Mouse (Mus musculus) megakaryocyte, embryonic 14.5 days (primary cell): Measurements from ENCODE around the gene Pik3c2g.

Experiments
- FLI1 ChIP-seq: IDR thresholded peaks from 2 replicates; pipeline ENCODE4 v1.6.1; 2012; ENCODE audit warnings: low read length, inconsistent platforms, mixed read lengths
- GATA1 ChIP-seq: IDR thresholded peaks from 3 replicates; pipeline ENCODE4 v1.6.1; 2012; ENCODE audit warnings: mixed read lengths, low read length, inconsistent platforms, borderline replicate concordance

- no peak for TF ChIP-seq GATA1
- TF ChIP-seq FLI1 = no peak
Observed at GRCm38 (mm10) chr6:139777576-139778282, 190.7 kb downstream of the Pik3c2g start.
